Mouse (Mus musculus) mature B cell (primary cell): ENCODE data around the gene Slc25a31.

Source experiments
- in situ Hi-C: fragments of 300-500 bp; cut with MboI; formaldehyde crosslinking; loops from 2 replicates; pipeline ENCODE4 v1.14.3; 2019

The Slc25a31 gene

GRCm38 (mm10) chr3:40738381-40738912 lies 29.8 kb downstream of the Slc25a31 start:
- in situ Hi-C loops, result no loop called here

GRCm38 (mm10) chr3:40744024-40744835 lies 35.6 kb downstream of the Slc25a31 start, which contains the start of gene Hspa4l:
Gene Hspa4l (plus strand): TSS chr3:40744495.
- in situ Hi-C loops, result no loop called here

- in situ Hi-C loops, result no loop called here
These were observed 36.4 kb downstream of the Slc25a31 start for GRCm38 (mm10) chr3:40744836-40745660.

- in situ Hi-C loops, result no loop called here
These were observed 37.2 kb downstream of the Slc25a31 start for GRCm38 (mm10) chr3:40745661-40746547.

GRCm38 (mm10) chr3:40760746-40761145 lies 52.1 kb downstream of the Slc25a31 start:
- in situ Hi-C loops, result no loop called here

GRCm38 (mm10) chr3:40761312-40761711 lies 52.7 kb downstream of the Slc25a31 start:
- in situ Hi-C loops, result no loop called here
